Mouse (Mus musculus) heart, postnatal 10 days (tissue): ENCODE data around the gene Slfn3. TPM values are rescaled to one million over a fixed set of nuclear protein-coding genes. Genes with fewer than 3 reads are reported as not detected.
"Not testable (repeated sequence)": the region's sequence is repeated elsewhere in the genome, so short reads cannot be mapped to it uniquely, and the experiment has no call there.

Experiments used
- DNase-seq, 2 experiments: peaks; one replicate each; pipeline ENCODE4 v3.0.0; 2021
- intact Hi-C: fragments of 180-260 bp; cut with DNase I; formaldehyde crosslinking; loops from one replicate; pipeline ENCODE4 v1.15.1; 2025
- total RNA-seq, 2 experiments: library from RNA; stranded (reverse); gene quantifications; 2 replicates each; pipeline ENCODE4 v1.2.3; 2021

Slfn3 gene
- 1 to 10 TPM; 3.3 to 3.7 TPM for total RNA-seq

GRCm38 (mm10) chr11:83191134-83191893, at the start of gene Slfn3:
Slfn3 (plus strand) TSS chr11:83191330.
- peak; percentile 55 to 62 for DNase-seq
- intact Hi-C loops: no loop called here

GRCm38 (mm10) chr11:83148939-83149338, 42.2 kb upstream of the Slfn3 start:
- intact Hi-C loops, DNase-seq: not testable (repeated sequence)

DNA sequence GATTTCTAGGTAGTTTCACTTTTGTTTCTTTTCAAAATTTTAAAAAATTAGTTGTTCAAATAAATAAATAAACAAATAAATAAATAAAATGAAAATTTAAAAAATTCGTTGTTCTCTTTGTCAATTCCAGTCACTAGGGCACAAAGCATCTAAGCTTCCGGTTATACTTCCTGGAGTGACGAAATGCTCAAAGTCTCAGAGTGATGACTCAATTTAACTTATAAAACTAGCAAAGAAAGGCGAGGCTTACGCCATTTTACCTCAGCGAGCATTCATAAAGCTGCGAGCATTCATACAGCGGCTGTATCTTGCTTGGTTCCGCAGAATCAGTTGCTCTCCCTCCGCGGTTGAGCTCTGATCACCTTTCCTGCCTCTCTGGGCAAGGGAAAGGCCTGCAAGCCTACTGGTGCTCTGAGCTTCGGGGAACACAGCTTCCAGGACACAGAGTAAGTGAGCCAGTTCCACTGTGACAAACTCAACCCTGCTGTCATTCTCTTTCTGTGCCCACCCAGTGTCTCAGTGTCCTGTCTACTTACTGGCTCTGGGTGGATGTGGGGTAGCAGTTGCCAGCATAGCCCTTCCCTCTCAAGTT, 16.1 kb upstream of the Slfn3 start, which contains the start of gene Slfn4:
Gene Slfn4, plus strand, starts transcription at position 239 of the 592 bp plus-strand sequence.
- intact Hi-C loops: no loop called here
- DNase-seq: no peak

- DNase-seq: peak; percentile 17 to 41
Measured at GRCm38 (mm10) chr11:83192001-83192400, 871 bp downstream of the Slfn3 start.

GRCm38 (mm10) chr11:83205002-83205401, 13.9 kb downstream of the Slfn3 start:
- no peak for DNase-seq
- intact Hi-C loops: no loop called here

More at GRCm38 (mm10) chr11:83192001-83192400, 871 bp downstream of the Slfn3 start:
- intact Hi-C loops: no loop called here

GRCm38 (mm10) chr11:83216119-83216518, 25.0 kb downstream of the Slfn3 start:
- intact Hi-C loops: no loop called here
- DNase-seq: no peak

- DNase-seq: no peak
- intact Hi-C loops: no loop called here
Measured at GRCm38 (mm10) chr11:83221328-83221877, 30.3 kb downstream of the Slfn3 start.

- intact Hi-C loops: no loop called here
- peak; percentile 6 for DNase-seq
Measured at GRCm38 (mm10) chr11:83223367-83223766, 32.2 kb downstream of the Slfn3 start.

- DNase-seq, intact Hi-C loops: not testable (repeated sequence)
Measured at GRCm38 (mm10) chr11:83223793-83224192, 32.7 kb downstream of the Slfn3 start.

DNA sequence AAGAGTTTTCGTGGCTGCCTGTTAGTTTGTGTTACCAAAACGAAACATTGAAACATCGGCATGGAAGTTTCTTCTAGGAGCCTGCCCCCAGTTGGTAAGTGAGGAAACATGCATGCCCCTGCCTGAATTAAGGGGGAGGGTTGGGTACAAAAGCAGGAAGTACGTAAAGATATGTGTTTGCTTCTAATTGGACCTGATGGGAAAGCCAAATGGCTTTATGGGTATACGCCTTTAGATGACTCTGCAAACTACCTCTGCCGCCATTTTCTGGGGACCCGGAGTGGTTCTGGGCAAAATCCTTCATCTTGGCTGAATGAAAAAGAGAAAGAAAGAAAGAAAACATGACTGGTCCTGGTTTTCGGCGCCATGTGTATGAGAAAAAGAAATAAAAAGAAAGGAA, 33.1 kb downstream of the Slfn3 start:
- intact Hi-C loops: no loop called here
- peak in 1 of 2 experiments; percentile 4 for DNase-seq

- no peak for DNase-seq
- intact Hi-C loops: no loop called here
Measured at GRCm38 (mm10) chr11:83224750-83225149, 33.6 kb downstream of the Slfn3 start.

- intact Hi-C loops: no loop called here
- no peak for DNase-seq
Measured at GRCm38 (mm10) chr11:83225371-83225960, 34.3 kb downstream of the Slfn3 start.

DNA sequence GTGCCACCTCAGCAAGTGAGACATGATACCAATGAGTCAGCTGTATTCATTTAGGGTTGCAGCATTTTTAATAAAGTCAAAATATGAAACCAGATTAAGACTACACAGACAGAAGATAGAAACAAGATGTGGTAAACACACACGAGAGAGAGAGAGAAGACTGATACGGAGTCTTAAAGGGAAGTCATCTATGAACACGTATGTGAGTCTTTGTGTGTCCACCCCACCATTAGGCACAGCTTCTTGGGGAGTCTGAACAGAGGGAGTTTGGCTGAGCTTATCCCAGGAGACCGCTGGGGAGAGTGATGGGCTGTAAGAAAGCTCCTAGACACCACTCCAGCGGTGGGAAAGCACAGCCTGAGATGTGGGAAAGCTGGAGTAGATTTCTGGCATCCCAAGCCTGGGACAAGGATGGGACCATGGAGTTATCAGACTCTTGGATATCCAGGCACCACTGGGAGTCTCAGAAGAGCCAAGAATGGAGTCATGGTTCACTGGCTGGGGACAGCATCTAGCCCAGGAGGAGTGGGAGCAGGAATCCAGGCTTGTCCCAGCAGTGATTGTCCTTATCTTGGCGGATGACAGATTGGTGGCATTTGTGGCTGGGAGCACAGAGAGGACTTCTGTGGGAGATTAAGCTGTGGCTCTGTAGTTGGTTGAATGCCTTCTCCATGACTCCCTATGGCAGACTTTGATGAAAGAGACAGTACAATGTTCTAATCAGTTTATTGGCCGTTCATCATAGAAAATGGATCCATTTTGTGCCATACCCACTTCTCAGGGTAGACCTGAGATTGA, 37.0 kb downstream of the Slfn3 start:
- no peak for DNase-seq
- intact Hi-C loops: no loop called here

DNA sequence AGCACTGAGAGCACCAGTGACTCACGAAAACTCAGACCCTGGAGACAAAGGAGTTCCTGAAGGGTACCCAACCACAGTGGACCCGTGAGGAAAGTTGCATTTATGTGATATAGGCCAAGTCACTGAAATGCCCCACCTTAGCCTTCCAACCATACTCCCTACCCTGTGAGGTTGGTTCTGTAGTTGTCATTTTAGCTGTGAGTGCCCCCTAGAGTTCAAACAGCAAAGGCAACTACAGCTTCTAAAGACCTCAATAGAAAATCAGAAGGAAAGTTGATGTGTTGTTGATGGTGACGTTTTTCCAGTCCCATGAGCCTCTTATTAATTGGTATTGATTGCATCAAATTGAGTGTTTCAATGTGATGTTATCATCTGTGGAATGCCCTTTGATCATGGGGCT, 39.8 kb downstream of the Slfn3 start:
- peak; percentile 11 to 20 for DNase-seq
- intact Hi-C loops: no loop called here

DNA sequence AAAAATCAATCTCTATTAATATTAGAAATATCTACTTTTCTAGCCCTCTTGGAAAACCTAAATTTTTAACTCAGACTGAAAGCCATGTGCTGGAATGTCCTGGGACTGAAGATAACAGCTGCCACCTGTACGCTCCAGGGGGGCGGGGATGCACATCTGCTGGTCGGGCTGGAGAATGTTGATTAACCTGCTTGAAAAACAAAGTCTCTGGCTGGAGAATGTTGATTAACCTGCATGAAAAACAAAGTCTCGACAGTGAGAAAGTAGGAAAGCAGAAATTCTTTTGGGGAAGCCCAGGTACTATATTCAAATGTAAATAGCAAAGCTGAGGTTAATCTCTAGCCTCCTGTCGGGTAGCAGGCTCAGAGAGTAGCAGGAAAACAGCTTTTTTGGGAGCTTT, 42.5 kb downstream of the Slfn3 start:
- intact Hi-C loops, DNase-seq: not testable (repeated sequence)

GRCm38 (mm10) chr11:83237390-83237789, 46.3 kb downstream of the Slfn3 start:
- DNase-seq, intact Hi-C loops: not testable (repeated sequence)

- intact Hi-C loops: no loop called here
Measured at GRCm38 (mm10) chr11:83238389-83238788, 47.3 kb downstream of the Slfn3 start.

DNA sequence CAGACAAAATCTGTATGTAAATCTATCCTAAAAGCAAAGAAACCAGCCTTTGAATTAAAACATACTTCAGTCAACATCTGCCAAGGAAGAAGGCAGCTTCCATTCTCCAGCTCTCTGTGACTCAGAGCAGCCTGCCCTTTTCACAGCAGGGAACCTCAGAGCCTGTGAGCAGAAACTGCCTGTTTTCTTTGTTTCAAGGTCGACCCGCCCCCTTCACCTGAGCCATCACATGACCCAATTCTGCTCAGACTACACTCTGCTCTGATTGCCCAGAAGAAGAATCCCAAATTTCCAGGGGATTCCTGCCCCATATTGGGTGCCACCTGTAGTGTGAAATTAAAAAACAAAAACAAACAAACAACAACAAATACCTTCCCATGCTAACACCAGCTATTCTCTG, 48.7 kb downstream of the Slfn3 start:
- intact Hi-C loops: no loop called here
- no peak for DNase-seq

More at GRCm38 (mm10) chr11:83238389-83238788, 47.3 kb downstream of the Slfn3 start:
- no peak for DNase-seq

GRCm38 (mm10) chr11:83257211-83257610, 66.1 kb downstream of the Slfn3 start:
- DNase-seq, intact Hi-C loops: not testable (repeated sequence)

GRCm38 (mm10) chr11:83262673-83263072, 71.5 kb downstream of the Slfn3 start:
- intact Hi-C loops: no loop called here
- DNase-seq: no peak
